Mouse (Mus musculus): ENCODE data around the gene Cpne4. TPM values are rescaled to one million over a fixed set of nuclear protein-coding genes. Genes with fewer than 3 reads are reported as not detected.

The Cpne4 gene
- polyA plus RNA-seq, 1 experiment: 0.09 TPM

- 92% methylated on average over 14 of the region's 14 CpGs for WGBS
- no peaks in the 10 kb centered on the region for H3K27me3 ChIP-seq (ENCODE audit: control insufficient read depth, insufficient read depth, low read length)
These were observed 208.4 kb downstream of the Cpne4 start for GRCm38 (mm10) chr9:104755519-104755918.

GRCm38 (mm10) chr9:104760031-104760430, 212.9 kb downstream of the Cpne4 start:
- no peak overlapping the region for H3K27ac ChIP-seq (ENCODE audit: insufficient read depth, low read length)
- TF ChIP-seq POLR2A (IDR thresholded peaks at IDR 0.05; ENCODE audit: low read depth, low read length): no peak
- no peak for TF ChIP-seq CTCF (IDR thresholded peaks at IDR 0.05; ENCODE audit: extremely low read depth, insufficient read depth, insufficient read length, insufficient replicate concordance)
- no peak overlapping the region for H3K4me3 ChIP-seq (ENCODE audit: extremely low read depth, insufficient read depth, insufficient read length)
- no peaks in the 10 kb centered on the region for H3K4me1 ChIP-seq (ENCODE audit: control insufficient read depth, insufficient read depth, insufficient read length)
- H3K27me3 ChIP-seq (ENCODE audit: control insufficient read depth, insufficient read depth, low read length): no peaks in the 10 kb centered on the region
- DNase-seq (ENCODE audit: low read depth in 1 of 2, low spot score in 2 of 2): no peak
- 83% methylated on average over 7 of the region's 7 CpGs for WGBS
- no peaks in the 10 kb centered on the region for H3K36me3 ChIP-seq (ENCODE audit: control insufficient read depth, insufficient read depth, low read length)

More at GRCm38 (mm10) chr9:104755519-104755918, 208.4 kb downstream of the Cpne4 start:
- Histone ChIP-seq H3K27ac (ENCODE audit: insufficient read depth, low read length) (no peak overlapping the region), H3K36me3 (ENCODE audit: control insufficient read depth, insufficient read depth, low read length) (no peaks in the 10 kb centered on the region), H3K4me1 (ENCODE audit: control insufficient read depth, insufficient read depth, insufficient read length) (no peaks in the 10 kb centered on the region), H3K4me3 (ENCODE audit: extremely low read depth, insufficient read depth, insufficient read length) (no peak overlapping the region)
- no peak for DNase-seq (ENCODE audit: low read depth in 1 of 2, low spot score in 2 of 2)
- TF ChIP-seq POLR2A (IDR thresholded peaks at IDR 0.05; ENCODE audit: low read depth, low read length): no peak
- TF ChIP-seq CTCF (IDR thresholded peaks at IDR 0.05; ENCODE audit: extremely low read depth, insufficient read depth, insufficient read length, insufficient replicate concordance): no peak

GRCm38 (mm10) chr9:104776198-104776815, 229.2 kb downstream of the Cpne4 start:
- Histone ChIP-seq H3K36me3 (ENCODE audit: control insufficient read depth, insufficient read depth, low read length) (no peaks in the 10 kb centered on the region), H3K4me1 (ENCODE audit: control insufficient read depth, insufficient read depth, insufficient read length) (no peaks in the 10 kb centered on the region), H3K27me3 (ENCODE audit: control insufficient read depth, insufficient read depth, low read length) (no peaks in the 10 kb centered on the region), H3K27ac (ENCODE audit: insufficient read depth, low read length) (no peak overlapping the region), H3K4me3 (ENCODE audit: extremely low read depth, insufficient read depth, insufficient read length) (no peak overlapping the region)
- 90% methylated on average over 7 of the region's 7 CpGs for WGBS
- TF ChIP-seq CTCF (IDR thresholded peaks at IDR 0.05; ENCODE audit: extremely low read depth, insufficient read depth, insufficient read length, insufficient replicate concordance) (no peak), POLR2A (IDR thresholded peaks at IDR 0.05; ENCODE audit: low read depth, low read length) (no peak)
- DNase-seq (ENCODE audit: low read depth in 1 of 2, low spot score in 2 of 2): no peak

GRCm38 (mm10) chr9:104777135-104777534, 230.0 kb downstream of the Cpne4 start:
- Histone ChIP-seq H3K4me3 (ENCODE audit: extremely low read depth, insufficient read depth, insufficient read length) (no peak overlapping the region), H3K27ac (ENCODE audit: insufficient read depth, low read length) (no peak overlapping the region), H3K4me1 (ENCODE audit: control insufficient read depth, insufficient read depth, insufficient read length) (no peaks in the 10 kb centered on the region), H3K27me3 (ENCODE audit: control insufficient read depth, insufficient read depth, low read length) (no peaks in the 10 kb centered on the region), H3K36me3 (ENCODE audit: control insufficient read depth, insufficient read depth, low read length) (no peaks in the 10 kb centered on the region)
- 76% methylated on average over 3 of the region's 3 CpGs for WGBS
- no peak for DNase-seq (ENCODE audit: low read depth in 1 of 2, low spot score in 2 of 2)
- TF ChIP-seq CTCF (IDR thresholded peaks at IDR 0.05; ENCODE audit: extremely low read depth, insufficient read depth, insufficient read length, insufficient replicate concordance) (no peak), POLR2A (IDR thresholded peaks at IDR 0.05; ENCODE audit: low read depth, low read length) (no peak)

GRCm38 (mm10) chr9:104777780-104778179, 230.7 kb downstream of the Cpne4 start:
- H3K27ac ChIP-seq (ENCODE audit: insufficient read depth, low read length): no peak overlapping the region
- WGBS: 78% methylated on average over 5 of the region's 5 CpGs
- TF ChIP-seq CTCF (IDR thresholded peaks at IDR 0.05; ENCODE audit: extremely low read depth, insufficient read depth, insufficient read length, insufficient replicate concordance) (no peak), POLR2A (IDR thresholded peaks at IDR 0.05; ENCODE audit: low read depth, low read length) (no peak)
- no peak overlapping the region for H3K4me3 ChIP-seq (ENCODE audit: extremely low read depth, insufficient read depth, insufficient read length)
- DNase-seq (ENCODE audit: low read depth in 1 of 2, low spot score in 2 of 2): no peak
- H3K27me3 ChIP-seq (ENCODE audit: control insufficient read depth, insufficient read depth, low read length): no peaks in the 10 kb centered on the region
- no peaks in the 10 kb centered on the region for H3K36me3 ChIP-seq (ENCODE audit: control insufficient read depth, insufficient read depth, low read length)
- H3K4me1 ChIP-seq (ENCODE audit: control insufficient read depth, insufficient read depth, insufficient read length): no peaks in the 10 kb centered on the region

GRCm38 (mm10) chr9:104796601-104797000, 249.5 kb downstream of the Cpne4 start:
- WGBS: 43% methylated on average over 2 of the region's 2 CpGs
- Histone ChIP-seq H3K27ac (ENCODE audit: insufficient read depth, low read length) (no peak overlapping the region), H3K36me3 (ENCODE audit: control insufficient read depth, insufficient read depth, low read length) (no peaks in the 10 kb centered on the region), H3K27me3 (ENCODE audit: control insufficient read depth, insufficient read depth, low read length) (no peaks in the 10 kb centered on the region), H3K4me1 (ENCODE audit: control insufficient read depth, insufficient read depth, insufficient read length) (no peaks in the 10 kb centered on the region), H3K4me3 (ENCODE audit: extremely low read depth, insufficient read depth, insufficient read length) (no peak overlapping the region)
- TF ChIP-seq POLR2A (IDR thresholded peaks at IDR 0.05; ENCODE audit: low read depth, low read length) (no peak), CTCF (IDR thresholded peaks at IDR 0.05; ENCODE audit: extremely low read depth, insufficient read depth, insufficient read length, insufficient replicate concordance) (no peak)
- DNase-seq (ENCODE audit: low read depth in 1 of 2, low spot score in 2 of 2): no peak

- Histone ChIP-seq H3K27me3 (ENCODE audit: control insufficient read depth, insufficient read depth, low read length) (no peaks in the 10 kb centered on the region), H3K4me3 (ENCODE audit: extremely low read depth, insufficient read depth, insufficient read length) (no peak overlapping the region), H3K36me3 (ENCODE audit: control insufficient read depth, insufficient read depth, low read length) (no peaks in the 10 kb centered on the region), H3K4me1 (ENCODE audit: control insufficient read depth, insufficient read depth, insufficient read length) (no peaks in the 10 kb centered on the region), H3K27ac (ENCODE audit: insufficient read depth, low read length) (no peak overlapping the region)
- no peak for DNase-seq (ENCODE audit: low read depth in 1 of 2, low spot score in 2 of 2)
- 83% methylated on average over 4 of the region's 4 CpGs for WGBS
- TF ChIP-seq CTCF (IDR thresholded peaks at IDR 0.05; ENCODE audit: extremely low read depth, insufficient read depth, insufficient read length, insufficient replicate concordance) (no peak), POLR2A (IDR thresholded peaks at IDR 0.05; ENCODE audit: low read depth, low read length) (no peak)
These were observed 257.7 kb downstream of the Cpne4 start for GRCm38 (mm10) chr9:104804776-104805175.
